Mouse (Mus musculus) bone marrow, adult 2 months (tissue): ENCODE measurements around the gene Rdh5.

Experiments used
- CTCF ChIP-seq: fragments of 200-500 bp; IDR thresholded peaks from 2 replicates; pipeline ENCODE4 v1.5.1; 2011; ENCODE audit warnings: low read length, control low read depth; ENCODE audit not compliant: control insufficient read depth, insufficient read depth
- POLR2A ChIP-seq: fragments of 200-500 bp; IDR thresholded peaks from 2 replicates; pipeline ENCODE4 v1.6.1; 2011; ENCODE audit warnings: low read depth, mild to moderate bottlenecking, control low read depth, low read length, borderline replicate concordance; ENCODE audit not compliant: control insufficient read depth

DNA sequence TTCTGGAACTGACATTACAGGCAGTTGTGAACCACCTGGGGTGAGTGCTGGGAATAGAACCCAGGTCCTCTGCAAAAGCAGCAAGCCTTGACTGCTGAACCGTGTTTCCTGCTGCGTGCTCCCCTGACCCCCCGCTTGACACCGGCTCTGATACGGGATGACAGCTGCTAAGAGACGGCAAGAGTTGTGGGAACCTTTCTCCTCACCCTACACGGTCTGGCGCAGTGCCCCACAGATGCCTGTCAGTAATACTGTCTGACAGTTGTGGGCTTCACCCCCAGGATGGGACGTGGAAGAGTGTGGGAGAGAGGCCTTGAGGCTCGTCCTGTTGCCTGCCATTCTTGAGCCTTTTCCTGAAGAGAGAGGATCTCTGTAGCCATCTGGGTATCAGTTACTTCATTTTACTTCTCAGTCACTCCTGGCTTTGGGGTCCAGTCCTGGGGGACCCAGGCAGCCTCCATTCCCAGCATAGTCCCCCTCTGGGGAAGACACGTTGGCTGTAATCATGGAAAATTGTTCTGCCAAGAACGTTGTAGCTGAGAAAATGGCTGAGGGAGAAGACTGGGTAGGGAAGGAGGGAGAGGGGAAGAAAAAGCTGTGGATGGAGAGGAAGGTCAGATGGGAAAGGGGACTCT, 15.2 kb upstream of the Rdh5 start:
- no peak for TF ChIP-seq POLR2A
- no peak for TF ChIP-seq CTCF
